9 mouse cellular contexts compared by ENCODE assay signal in genomic region chr8:92380571-92380970, GRCm38 (mm10). TPM values are rescaled to one million over a fixed set of nuclear protein-coding genes. Genes with fewer than 3 reads are reported as not detected.
DNase-seq lines count a peak whose midpoint lies in the region; ATAC-seq and TF ChIP-seq lines count a peak whose summit lies in the region.
"Had no signal": no experiment of that assay in that cellular context is flagged by ENCODE, and none has a peak within 500 bp of the region (broad histone marks: within the 10 kb centered on the region; RNA-seq: fewer than 3 reads in every experiment).

No protein-coding gene starts in this region.

- 41% methylated on average over 2 of the region's 2 CpGs for WGBS in bone marrow, adult 2 months
- 55% methylated on average over 2 of the region's 2 CpGs for WGBS in stomach, postnatal 0 days

- no peak for ATAC-seq in stomach, postnatal 0 days (ENCODE audit: low FRiP score, low TSS enrichment)

- no peak overlapping the region for H3K9ac ChIP-seq in stomach, postnatal 0 days (ENCODE audit: low read length)

- no peak for TF ChIP-seq EP300 in stomach, postnatal 0 days (optimal IDR thresholded peaks at IDR 0.05)

- TF ChIP-seq CTCF in testis, adult 2 months (IDR thresholded peaks at IDR 0.05; ENCODE audit: control insufficient read depth, insufficient read depth, insufficient replicate concordance, low read depth, low read length): peak; percentile 7; the same call in 1 of the 2 replicates
- TF ChIP-seq CTCF in bone marrow, adult 2 months (IDR thresholded peaks at IDR 0.05; ENCODE audit: control insufficient read depth, insufficient read depth, low read length): 0 out of 2 replicates have a peak, but pooled peaks have one; percentile 19
- peak; percentile 66 for TF ChIP-seq CTCF in stomach, postnatal 0 days (IDR thresholded peaks at IDR 0.05; ENCODE audit: low read depth)

- no peaks in the 10 kb centered on the region for H3K27me3 ChIP-seq in testis, adult 2 months (ENCODE audit: control insufficient read depth, insufficient read depth, low read length)
- H3K27me3 ChIP-seq in stomach, postnatal 0 days (ENCODE audit: control insufficient read depth, insufficient read depth, low read length): no peaks in the 10 kb centered on the region; the same call in 1 of the 2 replicates

- no peak overlapping the region for H3K27ac ChIP-seq in testis, adult 2 months (ENCODE audit: control insufficient read depth, insufficient read depth, low read depth, low read length)
- H3K27ac ChIP-seq in bone marrow, adult 2 months (ENCODE audit: control insufficient read depth, insufficient read depth, low read depth, low read length, poor library complexity): no peak overlapping the region
- H3K27ac ChIP-seq in stomach, postnatal 0 days (replicated peaks): no peak overlapping the region

- no peaks in the 10 kb centered on the region for H3K9me3 ChIP-seq in stomach, postnatal 0 days (ENCODE audit: control insufficient read depth, low read length)

- DNase-seq in heart, postnatal 14 days: peak; percentile 25 to 32
- no peak for DNase-seq in heart, adult 8-10 months (ENCODE audit: low spot score)
- DNase-seq in testis, postnatal 10 days (ENCODE audit: low spot score): no peak
- DNase-seq in stomach, postnatal 0 days (ENCODE audit: low spot score): peak; percentile 27
- DNase-seq in cerebellum, adult 11-12 months: no peak
- DNase-seq: right cerebral cortex, postnatal 14 days had no signal

- no peak overlapping the region for H3K4me2 ChIP-seq in stomach, postnatal 0 days (replicated peaks; ENCODE audit: low read depth)

- intact Hi-C loops in heart, postnatal 14 days (cut with DNase I): no loop called here

- H3K4me1 ChIP-seq in testis, adult 2 months (ENCODE audit: control insufficient read depth, insufficient read depth, low read length): no peaks in the 10 kb centered on the region; the same call in 1 of the 2 replicates
- H3K4me1 ChIP-seq in bone marrow, adult 2 months (ENCODE audit: control insufficient read depth, insufficient read depth, low read length): no peaks in the 10 kb centered on the region
- H3K4me1 ChIP-seq in stomach, postnatal 0 days (replicated peaks; ENCODE audit: control insufficient read depth, insufficient read depth): no peaks in the 10 kb centered on the region

- H3K36me3 ChIP-seq in testis, adult 2 months (ENCODE audit: control insufficient read depth, insufficient read depth, low read length): no peaks in the 10 kb centered on the region
- H3K36me3 ChIP-seq in stomach, postnatal 0 days (ENCODE audit: control insufficient read depth, insufficient read depth, low read length): no peaks in the 10 kb centered on the region

- no peak for TF ChIP-seq POLR2A in testis, adult 2 months (IDR thresholded peaks at IDR 0.05; ENCODE audit: control insufficient read depth, low read depth, low read length)
- TF ChIP-seq POLR2A in bone marrow, adult 2 months (IDR thresholded peaks at IDR 0.05; ENCODE audit: borderline replicate concordance, control insufficient read depth, low read depth, low read length): no peak

- H3K4me3 ChIP-seq in testis, adult 2 months (ENCODE audit: control insufficient read depth, low read depth, low read length): no peak overlapping the region
- H3K4me3 ChIP-seq in bone marrow, adult 2 months (replicated peaks; ENCODE audit: control insufficient read depth, low read depth, low read length): no peak overlapping the region
- H3K4me3 ChIP-seq in stomach, postnatal 0 days (ENCODE audit: low read depth, low read length): no peak overlapping the region

RNA-seq across cellular contexts. Expression of gene Irx5, which starts 23.1 kb away (rescaled TPM):
- 1 to 10 TPM; 5.6 to 7.5 TPM for total RNA-seq in heart, postnatal 14 days (2021)
- total RNA-seq in heart, adult 8-10 months (2022): 10 to 100 TPM in 3 of 4 experiments, 1 to 10 TPM in 1; 8.3 to 13.6 (median 10.7) TPM
- polyA plus RNA-seq in testis, adult 2 months (2012; rRNA removed): 7.5 and 8.7 TPM in 2 replicates
- polyA plus RNA-seq in bone marrow, adult 2 months (2011; ENCODE audit: insufficient read depth, insufficient read length, low replicate concordance, missing spikeins): not detected in 2 replicates
- 4.5 and 4.7 TPM in 2 replicates for polyA plus RNA-seq in stomach, postnatal 0 days (2015; fragmentation: Nextera tagmentation; extraction: Ambion mirVana)
- total RNA-seq: left cerebral cortex, postnatal 10 days had no signal

Comparison
In these comparisons a context has a peak if more than half of its experiments do, and no peak if none do; other contexts are left out.
1. DNase-seq: peak in heart, postnatal 14 days (2 of 2) and stomach, postnatal 0 days (single experiment); none in heart, adult 8-10 months (single experiment), testis, postnatal 10 days (single experiment) and cerebellum, adult 11-12 months (single experiment).
2. CTCF ChIP-seq: peak in every context shown above with its lines; median percentile 66 in stomach, postnatal 0 days; 19 in bone marrow, adult 2 months; 7 in testis, adult 2 months.